Mouse (Mus musculus) kidney, adult 2 months (tissue): ENCODE data around the gene Rnf111.

Experiments used
- CTCF ChIP-seq: fragments of 200-500 bp; conservative IDR thresholded peaks from 2 replicates; pipeline ENCODE4 v1.5.1; 2011; ENCODE audit warnings: low read depth, mild to moderate bottlenecking, control low read depth, low read length, moderate library complexity, mixed read lengths; ENCODE audit not compliant: insufficient read depth, insufficient read length
- POLR2A ChIP-seq: fragments of 200-500 bp; IDR thresholded peaks from one replicate; pipeline ENCODE4 v1.6.1; 2011; ENCODE audit warnings: low read depth, low read length, control low read depth

GRCm38 (mm10) chr9:70548304-70548703, 44.8 kb upstream of the Rnf111 start:
- no peak for TF ChIP-seq POLR2A
- TF ChIP-seq CTCF, result no peak
